Mouse (Mus musculus): ENCODE data around the gene Sgsm1.

Gene Sgsm1

GRCm38 (mm10) chr5:113220383-113221146, 90.0 kb downstream of the Sgsm1 start:
- peak in 1 of 2 experiments; percentile 64 for DNase-seq (ENCODE audit: inconsistent age in 2 of 2, low spot score in 1 of 2)

DNA sequence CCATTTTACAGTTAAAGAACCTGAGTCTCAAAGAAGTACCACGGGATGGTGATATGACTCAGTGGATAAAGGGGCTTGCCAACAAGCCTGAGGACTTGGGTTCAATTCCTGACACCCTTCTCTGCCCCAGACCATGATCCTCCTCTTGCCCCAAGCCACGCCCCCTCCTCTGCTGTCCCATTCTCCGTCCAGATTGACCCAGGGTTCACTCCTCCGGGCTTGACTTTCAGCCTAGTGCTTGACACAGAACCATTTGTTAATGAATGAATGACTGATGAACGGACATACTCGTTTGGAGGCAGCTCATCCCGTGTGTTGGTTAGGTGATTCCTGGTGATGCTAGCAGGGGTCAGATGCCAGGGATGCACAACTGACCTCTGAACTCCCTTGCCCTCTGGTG, 90.7 kb downstream of the Sgsm1 start:
- no peak for DNase-seq (ENCODE audit: inconsistent age in 2 of 2, low spot score in 1 of 2)

GRCm38 (mm10) chr5:113219450-113219849, 91.1 kb downstream of the Sgsm1 start:
- DNase-seq (ENCODE audit: inconsistent age in 2 of 2, low spot score in 1 of 2), result no peak

- no peak for DNase-seq (ENCODE audit: inconsistent age in 2 of 2, low spot score in 1 of 2)
Measured at GRCm38 (mm10) chr5:113218617-113219235, 91.9 kb downstream of the Sgsm1 start.

DNA sequence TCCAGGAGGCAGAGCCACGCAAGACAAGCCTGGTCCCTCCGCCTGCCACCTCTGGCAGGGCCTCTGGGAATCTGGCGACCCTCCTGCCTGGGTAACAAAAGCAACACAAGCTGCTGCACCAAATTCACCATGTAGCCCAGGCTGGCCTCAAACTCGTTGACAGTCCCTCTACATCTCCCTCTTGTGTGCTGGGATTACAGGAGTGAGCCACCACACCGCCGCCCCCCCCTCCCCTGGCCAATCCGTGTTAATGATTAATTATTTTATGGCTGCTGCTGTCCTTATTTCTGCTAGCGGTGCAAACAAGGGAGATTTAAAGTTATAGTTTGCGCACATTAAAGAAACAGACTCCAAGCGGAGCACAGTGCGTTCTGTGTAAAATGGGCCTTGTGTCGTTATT, 93.5 kb downstream of the Sgsm1 start:
- no peak for DNase-seq (ENCODE audit: inconsistent age in 2 of 2, low spot score in 1 of 2)

GRCm38 (mm10) chr5:113216328-113216960, 94.1 kb downstream of the Sgsm1 start:
- DNase-seq (ENCODE audit: inconsistent age in 2 of 2, low spot score in 1 of 2), result no peak

DNA sequence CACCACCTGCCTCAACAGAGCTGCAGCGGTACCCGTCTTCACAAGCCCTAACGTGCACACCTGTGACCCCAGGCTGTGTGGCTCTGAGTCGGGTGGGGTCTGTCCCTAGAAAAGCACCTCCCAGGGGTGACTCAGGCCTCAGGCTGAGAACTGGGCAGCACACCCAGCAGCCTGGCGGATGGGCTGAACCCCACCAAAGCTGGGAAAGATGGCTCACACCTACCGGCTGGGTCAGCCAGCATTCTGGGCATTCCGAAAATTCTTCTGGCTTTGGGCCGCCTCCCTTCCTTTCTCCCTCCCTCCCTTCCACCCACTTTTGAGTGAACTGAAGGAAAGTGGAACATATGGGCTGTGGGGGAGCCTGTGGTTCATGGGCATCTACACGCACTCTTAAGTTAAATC, 95.0 kb downstream of the Sgsm1 start:
- no peak for DNase-seq (ENCODE audit: inconsistent age in 2 of 2, low spot score in 1 of 2)

GRCm38 (mm10) chr5:113214455-113214854, 96.1 kb downstream of the Sgsm1 start:
- DNase-seq (ENCODE audit: inconsistent age in 2 of 2, low spot score in 1 of 2), result peak; percentile 51 to 66

DNA sequence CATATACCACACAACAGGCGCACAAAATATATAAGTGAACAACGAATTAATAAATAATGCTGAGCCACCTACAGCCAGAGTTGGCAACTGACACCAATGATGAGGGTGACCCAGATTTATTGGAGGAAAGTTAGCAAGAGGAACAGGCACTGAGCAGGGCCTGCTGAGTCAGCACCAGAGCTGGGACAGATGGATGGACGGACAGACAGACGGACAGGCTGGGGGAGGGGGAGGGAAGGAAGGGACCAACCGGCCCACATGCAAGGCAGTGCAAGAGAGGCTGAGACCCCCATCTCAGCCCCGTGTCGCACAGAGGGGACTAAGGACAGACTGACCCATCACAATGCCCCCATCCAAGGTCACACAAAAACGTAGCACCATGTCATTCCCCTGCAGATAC, 96.5 kb downstream of the Sgsm1 start:
- DNase-seq (ENCODE audit: inconsistent age in 2 of 2, low spot score in 1 of 2), result no peak

DNA sequence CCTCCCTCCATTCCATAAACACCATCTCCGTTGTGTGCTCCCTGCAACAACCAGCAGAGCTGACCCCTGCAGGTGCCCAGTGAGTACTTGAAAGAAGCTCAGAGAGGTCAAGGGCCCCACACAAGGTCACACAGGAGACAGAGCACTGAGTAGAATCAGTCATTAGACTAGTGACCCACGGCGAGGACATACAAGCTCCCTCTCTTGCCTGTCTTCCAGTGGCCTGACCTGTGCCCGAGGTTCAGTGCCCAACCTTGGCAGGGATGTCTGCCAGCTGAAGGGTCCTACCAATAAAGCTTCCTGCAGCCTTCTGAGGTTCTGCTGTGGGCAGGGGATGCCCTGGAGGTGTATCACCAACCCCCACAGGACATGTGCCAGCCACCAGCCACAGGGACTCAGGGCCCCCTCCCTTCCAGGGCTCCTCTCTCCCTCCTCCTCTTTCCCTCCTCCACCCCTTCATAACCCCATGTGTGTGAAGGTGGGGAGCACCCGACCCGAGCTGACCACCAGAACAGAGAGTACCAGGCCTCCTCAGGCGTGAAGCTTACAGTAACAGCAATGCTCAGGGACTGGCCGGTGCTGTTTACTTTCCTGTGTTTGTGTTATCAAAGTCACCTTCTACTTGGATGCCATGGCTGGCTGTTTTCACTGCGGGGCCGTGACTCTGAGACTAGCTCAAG, 98.3 kb downstream of the Sgsm1 start:
- DNase-seq (ENCODE audit: inconsistent age in 2 of 2, low spot score in 1 of 2), result peak in 1 of 2 experiments; percentile 19

DNA sequence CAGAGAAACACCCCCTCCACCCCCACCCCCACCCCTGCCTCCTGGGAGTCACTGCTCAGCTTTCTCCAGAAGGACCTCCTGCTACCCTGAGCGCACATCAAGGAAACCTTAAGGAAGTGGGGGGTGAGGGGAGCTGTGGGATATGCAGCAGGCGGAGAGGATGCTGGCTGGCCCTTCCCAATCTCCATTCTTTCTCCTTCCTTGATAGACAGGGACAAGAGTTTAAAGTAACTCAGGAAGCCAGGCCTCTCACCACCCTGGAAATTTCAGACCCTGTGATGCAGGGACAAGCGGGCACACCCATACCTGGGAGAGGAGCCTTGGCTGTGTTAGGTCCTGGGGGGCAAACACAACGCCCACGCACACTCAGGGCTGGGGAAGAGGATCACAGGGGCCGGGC, 100.3 kb downstream of the Sgsm1 start:
- no peak for DNase-seq (ENCODE audit: inconsistent age in 2 of 2, low spot score in 1 of 2)

DNA sequence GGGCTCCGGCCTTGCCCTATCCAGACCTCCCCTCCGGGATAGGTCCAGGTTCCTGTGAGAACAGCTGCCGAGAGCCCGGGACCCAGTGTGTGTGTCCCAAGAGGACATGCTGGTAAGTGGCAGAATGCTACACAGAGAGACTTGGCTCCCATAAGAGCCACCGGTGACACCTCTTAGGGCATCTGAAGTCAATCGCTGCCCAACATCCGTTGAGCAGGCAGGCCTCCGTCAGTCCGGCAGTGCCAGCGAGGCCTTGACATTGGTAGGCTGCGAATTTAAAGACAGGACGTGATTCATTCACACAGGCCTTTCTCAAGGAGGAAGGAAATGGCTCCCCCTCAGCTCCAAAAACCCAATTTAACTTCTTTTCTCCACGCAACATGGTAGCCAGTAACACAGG, 100.7 kb downstream of the Sgsm1 start:
- DNase-seq (ENCODE audit: inconsistent age in 2 of 2, low spot score in 1 of 2), result peak in 1 of 2 experiments; percentile 77

GRCm38 (mm10) chr5:113209401-113209750, 101.2 kb downstream of the Sgsm1 start:
- DNase-seq (ENCODE audit: inconsistent age in 2 of 2, low spot score in 1 of 2), result no peak

DNA sequence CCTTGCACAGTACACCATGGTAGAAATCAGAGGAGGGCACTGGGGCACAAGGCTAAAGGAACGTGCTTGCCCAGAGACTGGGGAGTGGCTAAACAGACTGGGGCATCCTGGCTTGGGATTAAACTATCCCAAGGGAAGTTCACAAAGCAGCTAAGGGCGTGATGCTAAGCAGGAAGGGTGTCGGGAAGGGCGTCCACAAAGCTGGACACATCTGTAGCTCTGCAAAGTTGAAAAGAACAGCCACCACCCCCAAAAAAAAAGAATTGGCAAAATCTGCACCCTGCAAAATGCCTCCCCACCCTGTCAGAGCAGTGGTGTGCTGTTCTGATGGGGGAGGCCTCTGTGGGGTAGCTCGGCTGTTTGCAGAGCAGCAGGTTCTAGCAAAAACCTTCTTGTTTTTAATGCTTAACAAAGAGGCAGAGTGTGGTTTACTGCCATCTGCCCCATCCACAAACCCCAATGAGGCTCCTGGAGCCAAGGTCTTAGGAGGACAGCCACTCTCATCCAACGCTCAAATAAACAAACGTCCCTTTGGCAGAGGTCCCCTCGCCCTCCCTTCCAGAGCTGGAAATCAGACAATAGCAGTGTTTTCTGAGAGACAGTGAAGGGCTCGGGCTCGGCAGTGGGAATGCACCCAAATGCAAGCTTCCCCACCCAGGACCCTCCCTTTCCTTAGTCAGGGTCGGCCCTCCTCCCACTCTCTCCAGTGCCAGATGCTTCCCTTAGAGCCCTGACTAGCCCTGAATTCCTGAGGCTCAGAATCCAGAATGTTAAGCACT, 101.8 kb downstream of the Sgsm1 start:
- DNase-seq (ENCODE audit: inconsistent age in 2 of 2, low spot score in 1 of 2), result peak; percentile 35 to 64

GRCm38 (mm10) chr5:113208048-113208447, 102.5 kb downstream of the Sgsm1 start:
- peak; percentile 47 to 60 for DNase-seq (ENCODE audit: inconsistent age in 2 of 2, low spot score in 1 of 2)

GRCm38 (mm10) chr5:113206670-113207352, 103.8 kb downstream of the Sgsm1 start:
- DNase-seq (ENCODE audit: inconsistent age in 2 of 2, low spot score in 1 of 2), result no peak

DNA sequence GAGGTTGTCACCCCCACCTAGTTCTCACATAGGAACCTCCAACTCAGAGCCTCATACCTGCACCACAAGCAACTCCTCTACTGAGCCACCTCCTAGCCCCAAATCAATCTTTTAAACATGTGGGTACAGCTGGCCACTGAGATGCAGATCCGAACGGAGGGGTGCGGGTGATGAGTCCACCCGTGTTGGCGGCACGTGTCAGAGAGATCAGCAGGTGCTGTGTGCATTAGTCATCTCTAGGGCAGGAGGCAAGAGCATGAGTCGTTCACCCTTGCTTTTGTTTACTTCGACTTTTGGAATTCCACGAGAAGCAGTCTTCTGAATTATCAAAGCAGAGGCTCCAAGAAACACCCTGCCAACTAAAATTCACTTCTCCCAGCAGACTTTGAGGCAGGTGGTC, 106.4 kb downstream of the Sgsm1 start:
- DNase-seq (ENCODE audit: inconsistent age in 2 of 2, low spot score in 1 of 2), result no peak

DNA sequence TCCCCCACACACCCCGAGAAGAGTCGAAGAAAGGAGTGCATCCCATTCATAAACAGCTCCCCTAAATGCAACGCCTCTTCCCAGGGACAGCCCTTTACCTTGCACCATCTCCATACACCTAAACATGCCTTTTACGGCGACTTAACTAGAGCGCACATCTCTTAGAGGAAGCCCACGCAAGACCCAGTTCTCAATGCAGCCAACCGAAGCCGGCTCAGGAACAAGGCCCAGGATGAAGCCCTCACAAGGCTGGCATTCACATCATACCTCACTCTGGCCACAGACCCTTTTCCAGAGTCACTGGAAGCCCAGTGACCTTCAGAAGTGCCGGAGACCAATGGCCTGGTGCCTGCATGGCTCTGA, 110.8 kb downstream of the Sgsm1 start:
- no peak for DNase-seq (ENCODE audit: inconsistent age in 2 of 2, low spot score in 1 of 2)

DNA sequence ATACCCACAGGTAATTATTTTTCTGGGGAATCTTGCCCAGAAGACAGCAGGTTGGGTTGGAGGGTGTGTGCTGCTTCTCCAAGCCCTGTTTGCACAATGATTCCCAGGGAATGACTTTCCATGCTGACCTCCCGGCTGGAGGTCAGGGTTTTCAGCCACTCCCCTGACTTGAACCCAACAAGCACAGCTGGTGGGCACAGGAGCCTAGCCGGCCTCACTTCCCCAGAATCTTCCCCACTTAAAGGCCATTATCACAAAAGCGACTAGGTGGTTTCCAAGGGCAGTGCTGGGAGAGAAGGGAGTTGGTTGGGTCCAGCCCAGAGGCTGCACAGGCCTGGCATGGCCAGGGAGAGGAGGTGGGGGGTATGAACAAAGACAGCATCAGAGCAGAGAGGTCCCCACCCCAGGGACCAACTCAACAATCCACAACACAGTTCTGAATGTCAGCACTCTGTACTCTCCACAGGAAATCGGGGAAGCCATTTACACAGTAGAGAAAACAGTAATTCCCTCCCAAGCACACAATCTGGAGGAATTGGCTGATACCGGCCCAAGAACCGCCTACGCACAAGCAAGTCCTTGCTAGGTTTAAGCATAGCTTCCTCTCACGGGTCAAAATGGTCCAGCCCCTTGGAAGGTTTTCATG, 111.3 kb downstream of the Sgsm1 start:
- no peak for DNase-seq (ENCODE audit: inconsistent age in 2 of 2, low spot score in 1 of 2)
